Mouse (Mus musculus): ENCODE measurements around the gene Safb2. TPM values are rescaled to one million over a fixed set of nuclear protein-coding genes. Genes with fewer than 3 reads are reported as not detected.
A peak's percentile ranks its signal among the peaks of the same experiment; 100 is the strongest.

The Safb2 gene
- polyA plus RNA-seq, 1 experiment from 2014 or later: 59.9 TPM

- DNase-seq (ENCODE audit: low spot score) (no peak), ATAC-seq (replicated peaks; ENCODE audit: low FRiP score, low TSS enrichment, low read depth) (no peak)
- H3K27ac ChIP-seq (ENCODE audit: low read depth): no peak overlapping the region
- 85% methylated on average over 3 of the region's 3 CpGs for WGBS
- H3K36me3 ChIP-seq (ENCODE audit: control insufficient read depth, insufficient read depth, low read length): peaks cover 37% of the 10 kb centered on the region
- H3K9ac ChIP-seq (ENCODE audit: low read length): no peak overlapping the region
- H3K27me3 ChIP-seq (replicated peaks; ENCODE audit: control insufficient read depth, insufficient read depth, low read length): no peaks in the 10 kb centered on the region
- no peak overlapping the region for H3K4me2 ChIP-seq (ENCODE audit: low read length)
- H3K4me1 ChIP-seq (replicated peaks; ENCODE audit: control insufficient read depth, insufficient read depth, low read length): no peaks in the 10 kb centered on the region
- no peak overlapping the region for H3K4me3 ChIP-seq (ENCODE audit: low read depth, low read length)
- H3K9me3 ChIP-seq (ENCODE audit: control insufficient read depth, low read length): no peaks in the 10 kb centered on the region
These were observed 25.0 kb downstream of the Safb2 start for GRCm38 (mm10) chr17:56559386-56559785.

GRCm38 (mm10) chr17:56558448-56558847 is 25.9 kb downstream of the Safb2 start:
- H3K36me3 ChIP-seq (ENCODE audit: control insufficient read depth, insufficient read depth, low read length): peaks cover 28% of the 10 kb centered on the region
- ATAC-seq (replicated peaks; ENCODE audit: low FRiP score, low TSS enrichment, low read depth): peak; percentile 45; the same call in 1 of the 2 replicates
- no peak overlapping the region for H3K4me3 ChIP-seq (ENCODE audit: low read depth, low read length)
- H3K9ac ChIP-seq (ENCODE audit: low read length): no peak overlapping the region
- no peak overlapping the region for H3K4me2 ChIP-seq (ENCODE audit: low read length)
- no peaks in the 10 kb centered on the region for H3K27me3 ChIP-seq (replicated peaks; ENCODE audit: control insufficient read depth, insufficient read depth, low read length)
- WGBS: 19% methylated on average over 3 of the region's 3 CpGs
- no peaks in the 10 kb centered on the region for H3K4me1 ChIP-seq (replicated peaks; ENCODE audit: control insufficient read depth, insufficient read depth, low read length)
- H3K27ac ChIP-seq (ENCODE audit: low read depth): no peak overlapping the region
- H3K9me3 ChIP-seq (ENCODE audit: control insufficient read depth, low read length): no peaks in the 10 kb centered on the region
- DNase-seq (ENCODE audit: low spot score): peak; percentile 87

GRCm38 (mm10) chr17:56554122-56554551 is 30.2 kb downstream of the Safb2 start, which contains the start of gene Gm20219:
TSS of gene Gm20219 (minus strand) at chr17:56554387.
- Histone ChIP-seq H3K27ac (ENCODE audit: low read depth) (no peak within 1 kb of the TSS), H3K4me2 (ENCODE audit: low read length) (peak within 1 kb of the TSS; percentile 31), H3K4me3 (ENCODE audit: low read depth, low read length) (no peak within 1 kb of the TSS), H3K9ac (ENCODE audit: low read length) (no peak within 1 kb of the TSS), H3K9me3 (ENCODE audit: control insufficient read depth, low read length) (no peaks in the 10 kb centered on the region), H3K27me3 (replicated peaks; ENCODE audit: control insufficient read depth, insufficient read depth, low read length) (no peaks in the 10 kb centered on the region), H3K36me3 (ENCODE audit: control insufficient read depth, insufficient read depth, low read length) (no peaks in the 10 kb centered on the region), H3K4me1 (replicated peaks; ENCODE audit: control insufficient read depth, insufficient read depth, low read length) (no peaks in the 10 kb centered on the region)
- ATAC-seq (replicated peaks; ENCODE audit: low FRiP score, low TSS enrichment, low read depth): peak; percentile 85
- 63% methylated on average over 20 of the region's 20 CpGs for WGBS
- peak; percentile 66 for DNase-seq (ENCODE audit: low spot score)

- Histone ChIP-seq H3K36me3 (ENCODE audit: control insufficient read depth, insufficient read depth, low read length) (no peaks in the 10 kb centered on the region), H3K27ac (ENCODE audit: low read depth) (no peak overlapping the region), H3K4me3 (ENCODE audit: low read depth, low read length) (no peak overlapping the region), H3K4me2 (ENCODE audit: low read length) (no peak overlapping the region), H3K27me3 (replicated peaks; ENCODE audit: control insufficient read depth, insufficient read depth, low read length) (no peaks in the 10 kb centered on the region), H3K9me3 (ENCODE audit: control insufficient read depth, low read length) (no peaks in the 10 kb centered on the region), H3K4me1 (replicated peaks; ENCODE audit: control insufficient read depth, insufficient read depth, low read length) (no peaks in the 10 kb centered on the region), H3K9ac (ENCODE audit: low read length) (no peak overlapping the region)
- DNase-seq (ENCODE audit: low spot score) (peak; percentile 79), ATAC-seq (replicated peaks; ENCODE audit: low FRiP score, low TSS enrichment, low read depth) (no peak)
- 68% methylated on average over 5 of the region's 5 CpGs for WGBS
These were observed 31.5 kb downstream of the Safb2 start for GRCm38 (mm10) chr17:56552781-56553363.

- 78% methylated on average over 6 of the region's 6 CpGs for WGBS
- Histone ChIP-seq H3K27ac (ENCODE audit: low read depth) (no peak overlapping the region), H3K4me2 (ENCODE audit: low read length) (no peak overlapping the region), H3K4me1 (replicated peaks; ENCODE audit: control insufficient read depth, insufficient read depth, low read length) (no peaks in the 10 kb centered on the region), H3K9ac (ENCODE audit: low read length) (no peak overlapping the region), H3K27me3 (replicated peaks; ENCODE audit: control insufficient read depth, insufficient read depth, low read length) (no peaks in the 10 kb centered on the region), H3K9me3 (ENCODE audit: control insufficient read depth, low read length) (no peaks in the 10 kb centered on the region), H3K36me3 (ENCODE audit: control insufficient read depth, insufficient read depth, low read length) (no peaks in the 10 kb centered on the region), H3K4me3 (ENCODE audit: low read depth, low read length) (no peak overlapping the region)
- ATAC-seq (replicated peaks; ENCODE audit: low FRiP score, low TSS enrichment, low read depth) (no peak), DNase-seq (ENCODE audit: low spot score) (no peak)
These were observed 32.4 kb downstream of the Safb2 start for GRCm38 (mm10) chr17:56551841-56552581.

GRCm38 (mm10) chr17:56550784-56551475 is 33.5 kb downstream of the Safb2 start:
- DNase-seq (ENCODE audit: low spot score): no peak
- Histone ChIP-seq H3K4me2 (ENCODE audit: low read length) (no peak overlapping the region), H3K27me3 (replicated peaks; ENCODE audit: control insufficient read depth, insufficient read depth, low read length) (no peaks in the 10 kb centered on the region), H3K4me1 (replicated peaks; ENCODE audit: control insufficient read depth, insufficient read depth, low read length) (no peaks in the 10 kb centered on the region), H3K36me3 (ENCODE audit: control insufficient read depth, insufficient read depth, low read length) (no peaks in the 10 kb centered on the region), H3K27ac (ENCODE audit: low read depth) (no peak overlapping the region), H3K4me3 (ENCODE audit: low read depth, low read length) (no peak overlapping the region), H3K9me3 (ENCODE audit: control insufficient read depth, low read length) (no peaks in the 10 kb centered on the region), H3K9ac (ENCODE audit: low read length) (no peak overlapping the region)
- WGBS: 77% methylated on average over 12 of the region's 12 CpGs
- no peak for ATAC-seq (replicated peaks; ENCODE audit: low FRiP score, low TSS enrichment, low read depth)

- Histone ChIP-seq H3K36me3 (ENCODE audit: control insufficient read depth, insufficient read depth, low read length) (no peaks in the 10 kb centered on the region), H3K9ac (ENCODE audit: low read length) (no peak overlapping the region), H3K9me3 (ENCODE audit: control insufficient read depth, low read length) (no peaks in the 10 kb centered on the region), H3K4me3 (ENCODE audit: low read depth, low read length) (no peak overlapping the region), H3K27ac (ENCODE audit: low read depth) (no peak overlapping the region), H3K4me2 (ENCODE audit: low read length) (no peak overlapping the region), H3K4me1 (replicated peaks; ENCODE audit: control insufficient read depth, insufficient read depth, low read length) (no peaks in the 10 kb centered on the region), H3K27me3 (replicated peaks; ENCODE audit: control insufficient read depth, insufficient read depth, low read length) (no peaks in the 10 kb centered on the region)
- DNase-seq (ENCODE audit: low spot score) (no peak), ATAC-seq (replicated peaks; ENCODE audit: low FRiP score, low TSS enrichment, low read depth) (no peak)
- WGBS: 69% methylated on average over 4 of the region's 4 CpGs
These were observed 35.7 kb downstream of the Safb2 start for GRCm38 (mm10) chr17:56548605-56549105.

GRCm38 (mm10) chr17:56547846-56548604 is 36.4 kb downstream of the Safb2 start:
- DNase-seq (ENCODE audit: low spot score) (peak; percentile 36), ATAC-seq (replicated peaks; ENCODE audit: low FRiP score, low TSS enrichment, low read depth) (no peak)
- Histone ChIP-seq H3K27me3 (replicated peaks; ENCODE audit: control insufficient read depth, insufficient read depth, low read length) (no peaks in the 10 kb centered on the region), H3K36me3 (ENCODE audit: control insufficient read depth, insufficient read depth, low read length) (no peaks in the 10 kb centered on the region), H3K4me3 (ENCODE audit: low read depth, low read length) (no peak overlapping the region), H3K9ac (ENCODE audit: low read length) (no peak overlapping the region), H3K27ac (ENCODE audit: low read depth) (no peak overlapping the region), H3K4me2 (ENCODE audit: low read length) (no peak overlapping the region), H3K9me3 (ENCODE audit: control insufficient read depth, low read length) (no peaks in the 10 kb centered on the region), H3K4me1 (replicated peaks; ENCODE audit: control insufficient read depth, insufficient read depth, low read length) (no peaks in the 10 kb centered on the region)
- 74% methylated on average over 9 of the region's 9 CpGs for WGBS
